Mouse (Mus musculus): ENCODE data around the gene Hgfac.

The Hgfac gene

DNA sequence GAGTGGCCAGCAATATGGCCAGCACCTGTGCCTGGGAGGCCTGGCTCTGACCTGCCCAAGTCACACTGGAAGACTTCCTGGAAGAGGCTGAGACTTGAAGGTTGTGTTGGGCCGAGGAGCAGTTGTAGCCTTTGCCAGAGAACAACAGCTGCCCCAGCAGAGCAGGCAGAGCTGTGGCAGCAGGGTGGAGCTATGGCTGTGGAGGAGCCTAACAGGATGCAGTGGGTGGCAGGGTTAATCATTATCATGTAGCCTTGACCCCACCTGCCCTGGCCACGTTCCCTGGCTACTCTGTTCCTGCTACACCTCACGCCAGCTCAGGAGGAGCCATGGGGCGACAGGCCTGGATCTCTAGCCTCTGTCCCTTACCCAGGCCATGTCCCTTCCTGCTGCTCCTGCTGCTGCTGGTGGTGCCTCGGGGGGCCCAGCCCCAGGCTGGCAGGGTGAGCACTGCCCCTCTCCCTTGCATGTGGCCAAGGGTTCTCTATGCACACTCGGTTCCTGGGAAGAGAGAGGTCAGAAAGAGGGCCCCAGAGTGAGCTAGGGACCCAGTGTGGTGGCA is at the start of gene Hgfac:
Gene Hgfac, plus strand, starts transcription at position 242 of the 562 bp plus-strand sequence.
- DNase-seq = no peak

DNA sequence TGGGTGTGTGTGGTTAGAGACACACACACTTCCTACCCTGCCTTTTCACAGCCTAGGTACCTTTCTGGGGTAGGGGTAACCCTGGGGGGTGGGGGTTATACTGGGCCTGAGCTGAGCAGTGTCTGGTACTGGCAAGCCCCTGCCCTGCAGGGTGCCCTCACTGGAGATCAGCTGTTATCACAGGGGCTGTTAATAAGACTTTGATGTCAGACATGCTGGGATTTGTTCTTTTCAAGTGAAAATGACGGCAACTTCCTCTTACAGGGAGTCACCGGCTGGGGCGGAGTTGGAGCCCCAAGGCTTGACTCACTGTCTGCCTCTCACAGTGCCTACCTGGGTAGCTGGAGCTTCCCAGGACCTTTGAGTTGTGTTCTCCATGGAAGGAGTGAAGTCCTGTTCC is 42.6 kb upstream of the Hgfac start:
- no peak for DNase-seq

GRCm38 (mm10) chr5:34999281-34999680 is 42.0 kb upstream of the Hgfac start:
- DNase-seq = no peak

DNA sequence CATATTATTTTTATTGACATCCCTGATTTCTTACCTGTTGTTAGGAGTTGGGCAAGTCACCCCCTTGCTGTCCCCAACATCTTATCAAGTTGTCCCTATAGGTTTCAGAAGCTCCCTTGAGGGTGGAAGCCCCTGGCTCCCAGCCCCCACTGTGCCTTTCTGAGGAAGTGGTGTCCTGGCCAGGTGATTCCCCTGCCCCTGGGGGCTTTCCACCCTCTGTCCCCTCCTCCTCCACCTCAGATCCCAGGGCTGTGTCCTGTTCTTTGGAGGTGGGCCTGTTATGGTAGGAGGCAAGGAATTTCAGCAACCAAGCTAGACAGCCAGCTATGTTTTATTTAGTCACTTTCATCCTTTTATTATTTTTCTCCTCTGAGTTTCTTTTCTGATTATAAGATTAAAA is 41.0 kb upstream of the Hgfac start:
- no peak for DNase-seq

DNA sequence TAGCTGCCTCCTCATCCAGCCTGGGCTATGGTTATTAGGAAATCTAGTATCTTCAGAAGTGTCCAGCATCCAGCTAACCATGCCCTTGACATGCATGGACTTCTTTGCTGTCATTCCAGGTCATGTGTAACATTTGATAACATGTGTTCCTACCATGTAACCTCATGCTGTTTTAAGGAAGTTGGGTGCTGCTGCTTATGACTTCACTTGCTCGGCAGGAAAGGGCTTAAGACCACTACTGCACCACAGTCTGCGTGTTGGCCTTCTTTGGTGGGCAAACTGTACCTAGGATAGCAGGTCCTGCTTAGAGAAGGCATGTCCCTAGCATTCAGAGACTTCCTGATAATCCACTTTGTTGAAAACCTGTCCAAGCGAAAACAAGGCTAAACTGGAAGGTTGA is 40.2 kb upstream of the Hgfac start:
- DNase-seq = no peak

DNA sequence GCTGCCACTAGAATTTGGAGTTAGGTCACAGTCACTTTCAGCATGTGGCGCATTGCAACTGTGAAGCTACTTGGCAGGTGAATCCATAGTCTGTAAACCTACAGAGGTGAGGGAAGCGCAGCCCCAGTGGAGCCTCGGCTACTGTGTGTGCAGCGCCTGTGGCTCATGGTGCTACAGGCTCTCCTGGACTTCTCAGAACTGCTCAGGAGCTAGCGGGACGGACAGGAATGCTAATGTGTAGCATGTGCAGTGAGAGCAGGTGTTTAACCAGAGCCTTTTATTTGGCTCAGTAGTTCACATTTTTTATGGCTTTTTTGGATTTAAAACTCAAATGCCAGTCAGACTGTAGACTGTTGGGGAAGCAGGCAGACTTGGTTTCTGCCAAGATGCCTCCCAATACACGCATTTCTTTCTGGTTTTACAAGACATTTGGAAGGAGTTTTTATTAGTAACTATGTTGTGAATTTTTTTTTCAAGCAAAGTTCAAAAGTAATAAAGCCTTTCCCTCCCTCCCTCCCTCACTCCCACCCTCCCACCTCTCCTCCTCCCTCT is 37.6 kb upstream of the Hgfac start:
- DNase-seq = no peak

- no peak for DNase-seq
These were observed 36.5 kb upstream of the Hgfac start for GRCm38 (mm10) chr5:35004769-35005168.

DNA sequence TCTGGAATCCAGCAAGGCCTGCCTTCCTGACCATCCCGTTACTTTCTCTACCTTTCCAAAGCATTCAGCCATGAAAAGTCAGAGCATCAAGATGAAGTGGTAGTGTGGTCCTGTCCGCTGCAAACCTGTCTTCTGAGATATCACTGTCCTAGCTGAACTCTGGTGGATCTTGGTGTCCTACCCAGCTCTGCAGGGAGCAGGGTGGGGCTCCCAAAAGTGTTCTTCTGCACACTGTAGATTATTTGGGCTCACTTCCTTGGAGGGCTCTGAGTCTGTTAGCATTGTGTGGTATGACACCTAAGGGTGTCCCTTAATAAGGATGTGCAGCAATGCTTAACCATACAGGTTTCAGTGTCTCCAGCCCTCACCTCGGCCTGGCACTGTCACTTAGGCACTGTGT is 35.6 kb upstream of the Hgfac start:
- DNase-seq = no peak

DNA sequence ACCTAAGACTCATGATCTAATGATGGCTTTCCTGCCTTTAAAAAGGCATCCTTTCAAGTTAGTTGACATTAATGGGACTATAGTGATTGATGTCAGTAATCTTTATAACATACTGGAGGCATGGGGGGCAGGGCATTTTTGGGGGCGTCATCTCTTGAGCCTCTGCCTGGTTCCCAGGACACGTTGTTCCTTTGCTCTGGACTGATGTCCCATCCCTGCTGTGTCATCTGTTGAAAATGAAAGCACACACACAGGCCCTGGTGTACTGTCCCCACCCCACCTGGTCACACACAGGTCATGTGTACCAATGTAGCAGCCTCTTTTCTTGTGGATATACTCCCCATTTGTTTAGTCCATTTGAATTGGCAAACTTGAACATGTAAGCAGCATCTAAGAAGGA is 34.7 kb upstream of the Hgfac start:
- DNase-seq = no peak

DNA sequence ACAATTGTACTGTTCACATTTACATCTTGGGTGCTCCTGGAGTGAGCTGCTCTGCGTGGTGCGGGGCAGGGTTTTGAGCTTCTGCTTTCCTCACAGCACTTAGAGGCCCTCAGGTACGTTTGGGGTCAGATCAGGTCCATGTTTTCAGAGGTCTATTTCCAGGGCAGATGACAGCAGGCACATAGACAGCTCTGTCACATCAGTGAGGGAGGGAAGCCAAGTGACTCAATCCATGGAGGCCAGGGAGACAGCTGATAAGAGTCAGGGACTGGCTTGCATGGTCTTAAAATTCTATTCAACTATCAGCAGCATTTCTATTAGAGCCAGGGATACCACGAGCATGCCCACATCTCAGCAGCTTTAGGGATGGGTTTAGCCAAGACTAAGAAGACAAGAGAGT is 32.1 kb upstream of the Hgfac start:
- no peak for DNase-seq

DNA sequence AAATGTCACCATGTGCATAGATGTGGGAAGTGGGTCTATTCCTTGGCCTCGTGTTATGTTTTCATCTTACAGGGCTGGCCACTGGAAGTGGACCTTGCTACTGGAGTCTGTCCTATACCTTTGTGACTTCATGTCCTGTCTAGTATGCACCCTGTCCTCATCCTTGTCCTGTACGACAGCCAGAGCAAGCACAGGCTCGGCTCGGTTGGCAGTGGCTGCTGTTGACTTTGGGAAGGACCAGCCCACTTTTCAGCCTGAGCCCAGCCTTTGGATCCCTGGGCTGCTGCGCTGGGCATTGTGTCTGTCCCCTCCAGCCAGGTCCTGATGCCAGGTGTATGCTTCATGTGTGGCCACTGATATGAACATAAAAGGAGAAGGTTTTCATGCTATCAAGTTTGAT is 30.7 kb upstream of the Hgfac start:
- DNase-seq = no peak

DNA sequence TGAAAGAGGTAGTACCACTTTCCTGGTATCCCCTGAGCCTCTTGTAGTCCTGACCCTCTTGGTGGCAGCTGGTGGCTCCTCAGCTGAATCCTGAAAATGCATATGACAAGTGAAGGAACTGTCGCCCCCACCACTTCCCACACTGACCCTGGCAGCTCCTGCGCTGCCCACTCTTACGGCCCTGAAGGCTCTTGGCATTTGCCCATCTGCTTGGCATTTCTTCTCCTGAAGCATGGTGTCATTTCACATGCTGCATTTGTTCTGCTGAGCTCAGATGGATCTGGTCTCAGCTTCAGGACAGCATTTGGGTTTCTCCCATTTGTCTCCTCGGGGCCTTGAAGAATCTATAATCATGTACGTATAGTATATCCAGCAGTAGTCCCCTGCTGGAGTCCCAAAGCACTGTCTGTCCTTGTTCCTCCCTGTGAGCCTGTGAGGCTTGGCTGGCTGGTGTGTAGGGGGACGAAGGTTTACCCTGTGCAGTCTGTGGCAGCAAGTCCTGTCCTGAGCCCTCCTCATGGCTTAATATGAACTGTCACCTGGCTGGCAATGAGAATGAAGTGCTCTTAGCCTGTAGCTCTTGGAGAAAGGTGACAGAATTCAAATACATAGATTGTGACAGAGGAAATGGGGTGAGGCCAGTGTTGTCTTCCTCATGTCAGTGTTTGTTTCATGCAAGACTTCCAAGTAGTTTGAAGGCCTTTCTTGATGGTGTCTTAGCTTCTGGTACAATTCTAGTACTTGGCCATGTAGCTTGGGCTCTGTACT is 30.0 kb upstream of the Hgfac start:
- DNase-seq = no peak

GRCm38 (mm10) chr5:35014036-35014435 is 27.3 kb upstream of the Hgfac start:
- no peak for DNase-seq

GRCm38 (mm10) chr5:35019673-35020300 is 21.5 kb upstream of the Hgfac start:
- DNase-seq = no peak

DNA sequence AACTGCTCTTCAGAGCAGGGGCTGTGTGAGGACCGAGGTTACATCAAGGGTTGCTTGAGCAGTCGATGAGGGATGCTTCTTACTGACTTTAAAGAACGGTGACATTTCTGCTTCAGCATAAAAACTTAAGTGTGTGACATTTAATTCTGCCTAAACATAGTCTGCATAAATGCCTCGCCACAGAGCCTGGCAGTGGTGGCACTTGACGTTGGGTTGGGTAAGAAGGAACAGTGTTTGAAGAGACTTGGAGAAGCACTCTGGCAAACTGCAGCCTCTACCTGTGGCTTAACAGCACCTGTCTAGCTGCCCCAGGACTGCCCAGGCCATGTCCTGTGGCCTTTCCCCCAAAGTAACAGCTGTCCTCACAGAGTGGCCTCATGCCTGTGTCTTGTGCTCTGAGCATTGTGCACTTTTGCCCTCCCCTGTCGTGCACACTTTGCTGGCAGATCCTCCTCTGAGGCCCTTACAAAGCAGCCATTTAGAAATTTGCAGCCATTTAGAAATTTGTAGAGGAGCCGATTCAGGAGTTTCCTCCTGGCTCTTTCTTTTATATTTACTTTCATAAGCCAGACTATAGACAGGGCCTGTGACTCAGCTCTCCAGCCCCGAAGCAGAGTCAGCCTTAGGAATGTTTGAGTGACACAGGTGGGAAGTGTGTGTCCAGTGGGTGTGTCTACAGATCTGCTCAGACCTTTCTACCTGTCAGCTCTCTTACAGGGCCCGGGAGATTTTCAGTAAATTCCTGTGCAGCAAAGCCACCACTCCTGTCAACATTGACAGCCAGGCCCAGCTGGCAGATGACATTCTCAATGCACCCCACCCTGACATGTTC is 20.7 kb upstream of the Hgfac start:
- DNase-seq = no peak

- DNase-seq = no peak
These were observed 16.3 kb upstream of the Hgfac start for GRCm38 (mm10) chr5:35024975-35025374.

GRCm38 (mm10) chr5:35029303-35029702 is 12.0 kb upstream of the Hgfac start:
- no peak for DNase-seq

- no peak for DNase-seq
These were observed 11.6 kb upstream of the Hgfac start for GRCm38 (mm10) chr5:35029755-35030154.

DNA sequence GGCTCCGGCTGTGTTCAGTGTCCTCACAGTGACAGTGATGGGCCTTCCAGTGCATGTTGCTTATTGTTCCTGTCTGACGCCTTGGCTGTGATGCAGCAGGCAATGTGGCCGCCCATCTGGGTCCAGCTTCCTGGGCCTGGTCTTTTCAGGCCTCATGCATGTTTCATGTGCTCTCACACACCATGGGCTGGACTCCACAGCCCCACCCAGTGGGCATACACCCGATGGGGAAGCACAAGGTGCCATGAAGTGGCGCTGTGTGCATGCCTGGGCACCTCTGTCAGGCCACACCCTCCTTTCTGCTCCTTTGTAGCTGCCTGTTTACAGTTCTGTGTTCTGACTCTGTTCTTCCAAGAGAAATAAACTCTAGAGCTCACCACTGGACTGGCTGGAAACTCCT is 8.2 kb upstream of the Hgfac start:
- DNase-seq = no peak

- DNase-seq = no peak
These were observed 7.7 kb upstream of the Hgfac start for GRCm38 (mm10) chr5:35033619-35034018.

DNA sequence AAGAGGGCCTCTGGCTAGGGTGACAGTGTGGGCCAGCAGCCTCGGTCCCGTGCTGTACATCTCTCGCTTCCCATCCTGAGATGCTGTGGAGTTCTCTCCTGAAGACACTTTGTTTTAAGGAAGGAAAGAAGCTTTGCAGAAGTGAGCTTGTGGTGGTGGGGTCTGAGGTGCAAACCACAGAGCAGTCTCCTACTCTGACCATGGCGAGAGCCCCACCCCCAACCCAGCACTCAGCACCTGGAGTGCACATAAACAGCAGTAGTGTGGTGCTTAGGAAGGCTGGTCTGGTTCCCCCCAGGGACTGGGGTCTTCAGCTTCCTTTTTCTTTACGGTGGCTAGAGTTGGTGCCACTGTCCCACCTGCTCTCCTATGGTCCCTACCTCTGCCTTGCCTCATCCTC is 6.2 kb upstream of the Hgfac start:
- DNase-seq = no peak

DNA sequence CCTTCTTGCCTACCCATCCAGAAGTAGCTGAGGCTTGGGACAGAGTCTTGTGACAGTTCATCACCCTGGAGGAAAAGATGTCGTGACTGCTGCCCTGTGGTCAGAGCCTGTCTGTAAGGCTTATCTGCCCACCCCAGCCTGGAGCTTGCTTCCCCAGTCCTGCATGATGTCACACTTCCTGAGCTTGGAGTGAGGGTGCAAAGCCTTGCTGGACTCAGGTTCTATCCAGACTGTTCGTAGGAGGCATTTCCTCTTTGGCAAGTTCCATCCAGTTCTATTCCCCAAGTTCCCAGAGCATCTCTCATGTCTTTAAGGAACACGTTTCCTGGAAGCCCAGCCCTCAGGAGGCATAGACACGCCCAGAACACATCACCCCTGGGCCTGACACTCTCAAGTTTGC is 5.5 kb upstream of the Hgfac start:
- no peak for DNase-seq

- no peak for DNase-seq
These were observed 3.9 kb upstream of the Hgfac start for GRCm38 (mm10) chr5:35037438-35037837.
